Mouse (Mus musculus) ES-E14 (cell line): ENCODE data around the gene Sipa1l3.

Source experiments
- CHD2 ChIP-seq: IDR thresholded peaks from 2 replicates; pipeline ENCODE4 v1.6.1; 2014; ENCODE audit warnings: mild to moderate bottlenecking, low read depth, low read length, inconsistent platforms
- HCFC1 ChIP-seq: IDR thresholded peaks from 2 replicates; pipeline ENCODE4 v1.6.1; 2012; ENCODE audit warnings: low read length, inconsistent platforms, borderline replicate concordance; ENCODE audit not compliant: insufficient read depth

DNA sequence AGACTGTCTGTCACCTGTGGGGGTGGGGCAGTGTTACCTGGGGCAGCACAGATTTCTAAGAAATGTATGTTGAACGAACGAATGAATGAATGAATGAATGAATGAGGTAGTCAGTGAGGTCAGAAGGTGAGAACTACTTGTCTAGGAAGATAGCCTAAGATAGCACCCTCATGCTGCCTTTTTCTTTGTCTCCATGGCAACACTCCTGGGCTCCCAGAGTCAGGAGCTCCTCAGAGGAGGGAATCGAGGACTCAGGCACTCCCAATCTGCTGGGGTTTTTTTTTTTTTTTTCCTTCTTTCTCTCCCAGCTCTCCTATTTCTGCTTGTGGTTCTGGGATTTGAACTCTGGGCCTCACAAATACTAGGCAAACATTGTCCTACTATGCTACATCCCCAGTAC lies 172.2 kb downstream of the Sipa1l3 start:
- TF ChIP-seq CHD2 (no peak), HCFC1 (no peak)
